Mouse (Mus musculus): ENCODE data around the gene Fstl1.

DNA sequence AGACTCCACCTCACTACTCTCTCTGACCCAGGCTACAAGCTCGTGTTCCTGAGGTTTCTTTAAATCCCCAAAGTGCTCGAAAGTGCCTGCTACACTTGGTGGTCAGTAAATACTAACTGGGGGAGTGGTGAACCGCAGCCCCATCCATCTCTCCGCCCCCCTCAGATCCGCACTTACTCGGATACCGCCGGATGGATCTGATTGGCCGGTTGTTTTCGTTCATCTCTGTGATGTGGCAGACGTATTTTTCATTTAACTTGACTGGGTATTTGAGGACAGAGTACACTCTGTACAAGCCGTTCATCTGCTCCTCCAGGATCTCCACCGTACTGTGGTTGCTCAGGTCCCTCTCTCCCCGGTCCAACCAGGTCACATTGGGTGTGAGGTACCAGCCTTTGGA is 77.4 kb downstream of the Fstl1 start:
- TF ChIP-seq POLR2A (IDR thresholded peaks at IDR 0.05; ENCODE audit: borderline replicate concordance, low read depth, low read length) (no peak), CTCF (IDR thresholded peaks at IDR 0.05; ENCODE audit: low read depth, low read length) (no peak)

All from bone marrow macrophage, adult 2 months (primary cell).